Mouse (Mus musculus) CH12.LX (cell line): ENCODE data around the gene Lif. TPM values are rescaled to one million over a fixed set of nuclear protein-coding genes. Genes with fewer than 3 reads are reported as not detected.

ENCODE experiments used
- DNase-seq: peaks from one replicate; pipeline ENCODE4 v3.0.0-alpha.2; 2013; ENCODE audit errors: extremely low read depth
- H3K27ac ChIP-seq: 2 replicates; pipeline ENCODE4 v1.5.1; 2012; ENCODE audit warnings: low read depth, mild to moderate bottlenecking, control low read depth, moderate library complexity; ENCODE audit not compliant: insufficient read depth
- H3K27me3 ChIP-seq: replicated peaks from 2 replicates; pipeline ENCODE3; 2012; ENCODE audit warnings: inconsistent platforms
- H3K36me3 ChIP-seq, 2 experiments: replicated peaks in 1 of 2; 2 replicates each; pipeline versions ENCODE3 to v1.6.1; 2012; ENCODE audit warnings: inconsistent platforms in 1 of 2, low read length in 1 of 2, mild to moderate bottlenecking in 1 of 2, mixed read lengths in 1 of 2, moderate library complexity in 1 of 2; ENCODE audit not compliant: control insufficient read depth in 1 of 2, insufficient read depth in 1 of 2
- H3K4me1 ChIP-seq, 2 experiments: 2 replicates each; pipeline ENCODE4 v1.6.1; 2012; ENCODE audit warnings: inconsistent platforms in 1 of 2, moderate library complexity in 1 of 2; ENCODE audit not compliant: insufficient read depth in 2 of 2, control insufficient read depth in 1 of 2
- H3K4me2 ChIP-seq: 2 replicates; pipeline ENCODE4 v1.6.1; 2012; ENCODE audit warnings: low read depth, mild to moderate bottlenecking, control low read depth; ENCODE audit not compliant: poor library complexity, insufficient read depth, severe bottlenecking
- H3K4me3 ChIP-seq, 3 experiments: fragments of 150-350 bp in 1 of 3; sonication (generic) in 1 of 3; replicated peaks in 1 of 3; 2 replicates each; pipeline versions ENCODE3 to v1.5.1; 2011 to 2012; ENCODE audit warnings: low read depth in 2 of 3, low read length in 2 of 3, mild to moderate bottlenecking in 2 of 3, moderate library complexity in 2 of 3, control low read depth in 1 of 3, improper control_type of control experiment in 1 of 3, inconsistent platforms in 1 of 3, mixed read lengths in 1 of 3; ENCODE audit not compliant: poor library complexity in 1 of 3
- H3K79me2 ChIP-seq: replicated peaks from 2 replicates; pipeline ENCODE4 v1.6.1; 2012; ENCODE audit warnings: mild to moderate bottlenecking, moderate library complexity; ENCODE audit not compliant: control insufficient read depth, poor library complexity, insufficient read depth, severe bottlenecking; ENCODE audit errors: extremely low read depth
- H3K9ac ChIP-seq: 2 replicates; pipeline ENCODE4 v1.6.1; 2012; ENCODE audit warnings: low read depth, mild to moderate bottlenecking, control low read depth, moderate library complexity; ENCODE audit not compliant: insufficient read depth
- H3K9me3 ChIP-seq: replicated peaks from 2 replicates; pipeline ENCODE3; 2012; ENCODE audit warnings: low read length, inconsistent platforms, mixed read lengths
- BHLHE40 ChIP-seq: IDR thresholded peaks from 2 replicates; pipeline ENCODE4 v1.6.1; 2011; ENCODE audit warnings: mild to moderate bottlenecking, low read depth, low read length, improper control_type of control experiment
- CHD1 ChIP-seq: IDR thresholded peaks from 2 replicates; pipeline ENCODE4 v1.6.1; 2012; ENCODE audit warnings: low read depth, low read length, improper control_type of control experiment, inconsistent platforms
- CHD2 ChIP-seq: IDR thresholded peaks from 2 replicates; pipeline ENCODE4 v1.6.1; 2011; ENCODE audit warnings: low read length, improper control_type of control experiment
- CTCF ChIP-seq, 2 experiments: IDR thresholded peaks in 1 of 2; conservative IDR thresholded peaks in 1 of 2; 2 replicates each; pipeline ENCODE4 v1.5.1; 2011 to 2012; ENCODE audit warnings: low read depth in 2 of 2, low read length in 2 of 2, improper control_type of control experiment in 1 of 2, inconsistent platforms in 1 of 2, mild to moderate bottlenecking in 1 of 2, moderate library complexity in 1 of 2
- E2F4 ChIP-seq: IDR thresholded peaks from 2 replicates; pipeline ENCODE4 v1.6.1; 2011; ENCODE audit warnings: low read depth, low read length, improper control_type of control experiment; ENCODE audit not compliant: insufficient replicate concordance
- ELF1 ChIP-seq: IDR thresholded peaks from 2 replicates; pipeline ENCODE4 v1.6.1; 2014; ENCODE audit warnings: low read depth, mild to moderate bottlenecking, inconsistent platforms, low read length, improper control_type of control experiment
- EP300 ChIP-seq: IDR thresholded peaks from 2 replicates; pipeline ENCODE4 v1.6.1; 2011; ENCODE audit warnings: low read length, improper control_type of control experiment
- ETS1 ChIP-seq: conservative IDR thresholded peaks from 2 replicates; pipeline ENCODE4 v1.6.1; 2012; ENCODE audit warnings: low read depth, mild to moderate bottlenecking, inconsistent platforms, low read length, improper control_type of control experiment, moderate library complexity
- GABPA ChIP-seq: IDR thresholded peaks from 2 replicates; pipeline ENCODE4 v1.6.1; 2012; ENCODE audit warnings: low read depth, low read length, improper control_type of control experiment, inconsistent platforms; ENCODE audit not compliant: insufficient replicate concordance
- HCFC1 ChIP-seq: IDR thresholded peaks from 2 replicates; pipeline ENCODE4 v1.6.1; 2012; ENCODE audit warnings: low read depth, mild to moderate bottlenecking, inconsistent platforms, low read length, improper control_type of control experiment
- JUND ChIP-seq: conservative IDR thresholded peaks from 2 replicates; pipeline ENCODE4 v1.6.1; 2011; ENCODE audit warnings: low read depth, low read length, improper control_type of control experiment
- KAT2A ChIP-seq: IDR thresholded peaks from 2 replicates; pipeline ENCODE4 v1.6.1; 2012; ENCODE audit warnings: low read length, improper control_type of control experiment, inconsistent platforms; ENCODE audit not compliant: insufficient replicate concordance
- MAX ChIP-seq: IDR thresholded peaks from 2 replicates; pipeline ENCODE4 v1.6.1; 2011; ENCODE audit warnings: low read length, improper control_type of control experiment
- MAZ ChIP-seq: IDR thresholded peaks from 2 replicates; pipeline ENCODE4 v1.6.1; 2012; ENCODE audit warnings: low read depth, mild to moderate bottlenecking, inconsistent platforms, low read length, improper control_type of control experiment, moderate library complexity
- MEF2A ChIP-seq: IDR thresholded peaks from 2 replicates; pipeline ENCODE4 v1.6.1; 2014; ENCODE audit warnings: low read depth, mild to moderate bottlenecking, inconsistent platforms, low read length, improper control_type of control experiment, borderline replicate concordance
- MYC ChIP-seq: IDR thresholded peaks from 2 replicates; pipeline ENCODE4 v1.6.1; 2011; ENCODE audit warnings: low read depth, mild to moderate bottlenecking, improper control_type of control experiment, low read length
- NRF1 ChIP-seq: IDR thresholded peaks from 2 replicates; pipeline ENCODE4 v1.6.1; 2014; ENCODE audit warnings: low read depth, mild to moderate bottlenecking, inconsistent platforms, low read length, improper control_type of control experiment, moderate library complexity
- RAD21 ChIP-seq: IDR thresholded peaks from 2 replicates; pipeline ENCODE4 v1.6.1; 2011; ENCODE audit warnings: low read depth, mild to moderate bottlenecking, low read length, improper control_type of control experiment, moderate library complexity
- RCOR1 ChIP-seq: conservative IDR thresholded peaks from 2 replicates; pipeline ENCODE4 v1.6.1; 2012; ENCODE audit warnings: low read depth, mild to moderate bottlenecking, inconsistent platforms, low read length, improper control_type of control experiment
- SIN3A ChIP-seq: IDR thresholded peaks from 2 replicates; pipeline ENCODE4 v1.6.1; 2012; ENCODE audit warnings: low read length, improper control_type of control experiment, inconsistent platforms
- SMC3 ChIP-seq: IDR thresholded peaks from 2 replicates; pipeline ENCODE4 v1.6.1; 2011; ENCODE audit warnings: low read depth, low read length, improper control_type of control experiment
- TBP ChIP-seq: conservative IDR thresholded peaks from 2 replicates; pipeline ENCODE4 v1.6.1; 2011; ENCODE audit warnings: low read depth, low read length, improper control_type of control experiment
- TCF12 ChIP-seq: IDR thresholded peaks from 2 replicates; pipeline ENCODE4 v1.6.1; 2014; ENCODE audit warnings: low read depth, mild to moderate bottlenecking, inconsistent platforms, low read length, improper control_type of control experiment
- UBTF ChIP-seq: IDR thresholded peaks from 2 replicates; pipeline ENCODE4 v1.6.1; 2012; ENCODE audit warnings: low read depth, mild to moderate bottlenecking, inconsistent platforms, low read length, improper control_type of control experiment, moderate library complexity
- USF1 ChIP-seq: IDR thresholded peaks from 2 replicates; pipeline ENCODE4 v1.6.1; 2014; ENCODE audit warnings: low read depth, mild to moderate bottlenecking, inconsistent platforms, low read length, improper control_type of control experiment
- ZC3H11A ChIP-seq: IDR thresholded peaks from 2 replicates; pipeline ENCODE4 v1.6.1; 2012; ENCODE audit warnings: low read depth, mild to moderate bottlenecking, inconsistent platforms, low read length, improper control_type of control experiment
- ZKSCAN1 ChIP-seq: IDR thresholded peaks from 2 replicates; pipeline ENCODE4 v1.6.1; 2012; ENCODE audit warnings: low read depth, inconsistent platforms, low read length, improper control_type of control experiment, borderline replicate concordance
- ZMIZ1 ChIP-seq: IDR thresholded peaks from 2 replicates; pipeline ENCODE4 v1.6.1; 2012; ENCODE audit warnings: low read depth, mild to moderate bottlenecking, inconsistent platforms, low read length, improper control_type of control experiment
- dilution Hi-C: fragments of 300-500 bp; cut with MboI; formaldehyde crosslinking; loops from 2 replicates; pipeline ENCODE4 v1.14.3; 2020; ENCODE audit warnings: low sequenced_read_pairs; ENCODE audit not compliant: extremely low pct_unique_long_range_greater_than_20kb, extremely low pct_ligation_motif_present
- in situ Hi-C: fragments of 300-500 bp; cut with MboI; formaldehyde crosslinking; loops from 3 replicates; pipeline ENCODE4 v1.14.3; 2019; ENCODE audit warnings: low sequenced_read_pairs, low pct_ligation_motif_present, low pct_unique_long_range_greater_than_20kb, mixed read lengths
- polyA plus RNA-seq: library from polyadenylated mRNA; unstranded; fragments of >175 nt; gene quantifications from 2 replicates; pipeline ENCODE4 v1.2.1, GENCODE M21; 2012; ENCODE audit warnings: low read depth; ENCODE audit not compliant: insufficient read length
- total RNA-seq, 2 experiments: library from RNA; depleted of rRNA; stranded (reverse); fragments of 300-350 nt in 1 of 2; fragments of >200 nt in 1 of 2; gene quantifications; 2 replicates each; pipeline ENCODE4 v1.2.3; 2012 to 2014

Gene Lif
- total and polyA plus RNA-seq, 3 experiments: 0.05 to 1.8 (median 0.17) TPM

DNA sequence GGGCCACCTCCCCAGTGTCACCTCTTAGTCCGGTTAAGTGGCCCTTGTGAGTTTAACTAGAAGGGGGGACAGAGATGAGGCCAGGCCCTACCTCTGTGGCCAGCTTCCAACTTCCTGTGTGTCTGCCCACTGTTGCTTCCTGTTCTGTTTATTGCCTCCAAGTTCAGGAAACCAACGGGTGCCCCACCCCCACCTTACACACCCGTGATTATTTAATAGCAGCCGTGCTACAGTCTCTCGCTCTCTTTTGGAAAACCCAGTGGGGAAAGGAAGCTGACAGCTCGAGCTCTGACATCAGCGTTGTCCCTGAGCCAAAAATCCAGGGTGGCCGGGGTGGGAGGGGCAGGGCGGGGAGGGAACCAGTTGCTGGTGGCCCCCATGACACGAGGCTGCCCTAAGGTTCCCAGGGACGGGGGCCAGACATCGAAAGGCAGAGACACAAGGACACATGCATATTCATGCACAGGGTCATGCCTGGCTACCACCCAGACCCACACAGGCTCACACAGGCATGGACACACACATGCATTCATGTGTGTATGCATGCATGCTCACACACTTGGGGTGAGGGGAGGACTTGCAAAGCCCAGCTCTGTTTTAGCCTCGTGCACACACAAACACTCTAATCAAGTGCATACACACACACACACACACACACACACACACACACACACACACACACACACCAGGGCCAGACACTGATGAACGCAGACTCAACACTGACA, 3.3 kb downstream of the Lif start (continued):
- no peak for TF ChIP-seq USF1
- TF ChIP-seq, all 38 proteins: peak for 0

- H3K27ac ChIP-seq: no peak overlapping the region
- in situ Hi-C loops (loop anchor here (25.0 kb wide), 1 partner anchor 576 kb away; the partner anchor contains the start of gene Nf2), dilution Hi-C loops (no loop called here)
- H3K79me2 ChIP-seq: no peaks in the 10 kb centered on the region
- no peaks in the 10 kb centered on the region for H3K9me3 ChIP-seq
- TF ChIP-seq SMC3: peak; percentile 47
- 0 out of 2 replicates have a peak, but pooled peaks have one; percentile 19 for TF ChIP-seq ELF1
- no peak for TF ChIP-seq CHD2
- no peak for TF ChIP-seq KAT2A
- no peak for TF ChIP-seq UBTF
- peak; percentile 30 to 62; a peak in 3 of 4 replicates for TF ChIP-seq CTCF (conservative IDR thresholded peaks at IDR 0.05 in 1 of 2, IDR thresholded peaks at IDR 0.05 in 1 of 2; ENCODE audit: low read depth in 2 of 2, low read length in 2 of 2)
- TF ChIP-seq MAX: no peak
- TF ChIP-seq, all 38 proteins: peak for 3
- peak; percentile 70 for DNase-seq
- Histone ChIP-seq H3K4me1 (peaks cover 29 to 70% of the 10 kb centered on the region in 2 experiments), H3K4me3 (no peak overlapping the region), H3K27me3 (peaks cover 23% of the 10 kb centered on the region), H3K36me3 (no peaks in the 10 kb centered on the region), H3K4me2 (no peak overlapping the region), H3K9ac (no peak overlapping the region)
Observed at GRCm38 (mm10) chr11:4261188-4261494, 3.8 kb downstream of the Lif start.

DNA sequence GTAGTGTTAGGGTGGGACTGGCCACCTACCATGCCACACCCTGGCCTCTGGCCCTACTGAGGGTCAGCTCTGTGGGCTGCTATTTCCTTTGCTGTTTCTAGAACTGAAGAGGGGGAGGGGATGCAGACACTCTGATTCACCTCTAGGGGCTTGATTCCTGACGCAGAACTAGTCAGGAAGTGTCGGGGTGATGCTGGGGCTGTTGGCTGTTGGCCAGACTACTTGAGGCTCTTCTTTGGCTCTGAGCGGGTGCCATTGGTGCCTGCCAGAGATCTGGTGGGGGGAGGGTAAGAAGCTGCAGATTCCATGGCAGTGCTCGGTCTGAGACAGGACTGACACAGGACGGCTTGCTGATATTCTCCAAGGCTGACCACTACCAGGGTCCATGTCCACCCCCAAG, 4.6 kb downstream of the Lif start:
- dilution Hi-C loops: no loop called here
- no peak overlapping the region for H3K27ac ChIP-seq
- TF ChIP-seq KAT2A (no peak), RAD21 (no peak; the same call in none of the 2 replicates), JUND (no peak), BHLHE40 (peak; percentile 6; the same call in 1 of the 2 replicates), MAZ (no peak), UBTF (no peak), SMC3 (no peak), EP300 (no peak), TCF12 (no peak), MAX (no peak), CHD1 (no peak), HCFC1 (no peak), MEF2A (no peak), NRF1 (no peak), GABPA (no peak), ETS1 (no peak), ZC3H11A (no peak), TBP (no peak), USF1 (no peak), SIN3A (no peak), MYC (no peak), RCOR1 (no peak), ZMIZ1 (no peak), E2F4 (no peak), ZKSCAN1 (no peak), ELF1 (peak; percentile 31; the same call in 1 of the 2 replicates)

More for the DNA sequence above, 4.6 kb downstream of the Lif start:
- Histone ChIP-seq H3K27me3 (peaks cover 31% of the 10 kb centered on the region), H3K4me2 (no peak overlapping the region), H3K4me1 (peaks cover 28 to 72% of the 10 kb centered on the region in 2 experiments), H3K4me3 (no peak overlapping the region), H3K9me3 (no peaks in the 10 kb centered on the region), H3K9ac (no peak overlapping the region), H3K79me2 (no peaks in the 10 kb centered on the region), H3K36me3 (no peaks in the 10 kb centered on the region)
- DNase-seq: peak; percentile 44
- in situ Hi-C loops: loop anchor here (25.0 kb wide), 1 partner anchor 575 kb away; the partner anchor contains the start of gene Nf2
